Mouse (Mus musculus) CD8-positive naive resting alpha-beta T cell, adult 2 months (primary cell): Measurements from ENCODE around the gene Csad.

Experiments used
- DNase-seq, 2 experiments: peaks; one replicate each; pipeline ENCODE4 v3.0.0; 2022; ENCODE audit warnings: low read depth in 2 of 2, low spot score in 2 of 2

Csad gene

DNA sequence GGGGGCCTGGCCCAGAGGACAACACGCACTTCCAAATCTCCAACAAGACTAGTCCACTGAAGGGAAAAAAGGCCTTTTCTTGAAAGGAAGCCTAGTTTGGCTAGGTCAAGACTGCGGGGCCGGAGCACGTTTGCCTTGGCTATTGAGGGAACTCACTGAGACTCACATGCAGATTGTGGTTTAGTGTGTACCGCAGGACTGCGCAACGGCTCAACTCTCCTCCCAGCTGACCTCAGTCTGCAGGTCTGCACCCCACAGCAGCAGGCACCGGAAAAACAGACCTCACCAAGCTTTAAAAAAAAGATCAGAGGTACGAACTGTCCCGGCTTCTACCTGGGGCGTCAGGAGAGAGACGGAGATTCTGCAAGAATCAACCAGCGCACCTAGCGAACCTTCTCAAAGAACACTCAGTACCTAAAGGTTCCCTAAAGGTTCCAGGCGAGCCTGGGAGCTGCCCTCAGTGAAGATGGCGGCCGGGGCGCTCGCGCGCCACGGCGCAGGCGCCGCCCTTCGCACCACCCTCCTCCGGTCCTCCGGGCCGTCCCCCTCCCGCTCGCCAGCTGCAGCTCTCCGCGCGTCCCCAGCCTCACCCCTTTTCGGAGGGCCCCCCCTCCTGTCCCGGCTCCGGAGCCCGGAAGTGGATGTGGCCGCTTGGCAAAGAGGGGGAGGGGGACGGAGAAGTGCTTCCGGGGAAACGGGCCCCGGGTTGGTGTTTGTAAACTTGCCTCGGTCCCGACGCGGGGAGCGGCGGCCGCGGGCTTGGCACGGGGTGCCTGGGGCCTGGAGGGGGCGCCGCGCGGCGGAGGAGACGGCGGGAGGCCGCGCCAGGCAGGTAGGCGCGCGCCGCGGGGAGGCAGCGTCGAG is 1.3 kb downstream of the Csad start, which contains the start of gene Zfp740:
Gene Zfp740, plus strand, starts transcription at position 279 of the 864 bp plus-strand sequence.
- DNase-seq: peak; percentile 82 to 85

DNA sequence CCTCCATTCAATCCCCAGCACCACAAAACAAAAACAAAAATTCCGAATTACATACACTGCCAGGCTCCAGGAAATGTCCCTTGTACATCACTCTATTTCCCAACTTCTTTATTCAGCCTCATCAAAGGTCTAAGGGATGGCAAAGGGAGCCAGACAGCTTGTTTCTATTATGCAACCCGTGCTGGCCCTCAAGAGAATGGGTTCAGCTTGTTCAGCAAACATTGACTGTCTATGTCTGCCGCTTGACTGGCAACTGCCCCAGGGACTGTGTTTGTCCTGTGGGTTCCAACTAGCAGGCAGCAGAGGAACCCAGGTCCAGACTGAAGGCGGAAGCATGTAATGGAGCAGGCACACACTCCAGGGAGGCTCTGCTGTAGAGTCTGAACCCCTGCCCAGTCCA is 5.7 kb downstream of the Csad start:
- DNase-seq: no peak

DNA sequence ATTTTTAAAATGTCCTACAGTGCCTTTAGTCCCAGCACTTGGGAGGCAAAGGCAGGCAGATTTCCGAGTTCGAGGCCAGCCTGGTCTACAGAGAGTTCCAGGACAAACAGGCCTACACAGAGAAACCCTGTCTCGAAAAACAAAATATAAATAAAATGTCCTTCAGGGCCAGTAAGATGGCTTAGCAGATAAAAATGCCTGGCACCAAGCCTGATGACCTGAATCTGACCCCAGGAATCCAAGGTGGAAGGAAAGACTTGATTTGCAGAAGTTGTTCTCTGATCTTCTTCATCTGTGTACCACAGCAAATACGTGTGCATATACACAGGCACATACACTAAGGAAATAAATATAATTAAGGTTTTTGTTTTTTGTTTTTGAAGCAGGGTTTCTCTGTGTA is 9.2 kb downstream of the Csad start:
- no peak for DNase-seq

DNA sequence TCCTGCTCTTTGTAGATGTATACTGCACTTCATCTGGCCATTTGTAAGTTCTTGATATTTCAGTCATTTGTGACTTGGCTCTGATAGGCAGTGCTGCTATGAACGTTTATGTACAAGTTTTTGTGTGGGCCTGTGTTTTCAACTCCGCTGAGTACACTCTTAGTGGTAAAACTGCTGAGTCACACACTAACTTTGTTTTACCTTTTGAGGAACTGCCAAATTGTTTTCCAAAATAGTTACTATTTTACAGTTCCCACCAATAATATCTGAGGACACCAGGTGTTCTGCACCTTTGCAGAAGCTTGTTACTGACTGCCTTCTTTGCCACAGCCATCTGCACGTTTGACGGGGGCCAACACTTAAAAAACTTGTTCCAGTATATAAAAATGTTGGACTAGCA is 10.1 kb downstream of the Csad start:
- DNase-seq: no peak

DNA sequence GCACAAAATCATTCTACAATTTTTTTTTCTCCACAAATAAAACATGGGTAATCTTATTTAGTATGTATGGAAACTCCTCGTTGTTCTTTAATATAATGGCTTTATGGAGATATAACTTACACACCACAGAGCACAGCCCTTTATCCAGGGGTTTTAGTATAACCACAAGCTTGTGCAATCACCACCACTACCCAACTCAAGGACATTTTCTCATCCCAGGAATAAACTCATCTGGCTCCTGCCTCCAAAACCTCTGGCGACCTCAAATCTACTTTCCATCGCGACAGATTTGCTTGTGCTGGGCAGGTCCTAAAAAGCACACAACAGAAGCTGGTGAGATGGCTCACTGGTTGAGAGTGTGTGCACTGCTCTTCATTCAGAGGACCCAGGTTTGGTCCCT is 10.9 kb downstream of the Csad start:
- DNase-seq: no peak

DNA sequence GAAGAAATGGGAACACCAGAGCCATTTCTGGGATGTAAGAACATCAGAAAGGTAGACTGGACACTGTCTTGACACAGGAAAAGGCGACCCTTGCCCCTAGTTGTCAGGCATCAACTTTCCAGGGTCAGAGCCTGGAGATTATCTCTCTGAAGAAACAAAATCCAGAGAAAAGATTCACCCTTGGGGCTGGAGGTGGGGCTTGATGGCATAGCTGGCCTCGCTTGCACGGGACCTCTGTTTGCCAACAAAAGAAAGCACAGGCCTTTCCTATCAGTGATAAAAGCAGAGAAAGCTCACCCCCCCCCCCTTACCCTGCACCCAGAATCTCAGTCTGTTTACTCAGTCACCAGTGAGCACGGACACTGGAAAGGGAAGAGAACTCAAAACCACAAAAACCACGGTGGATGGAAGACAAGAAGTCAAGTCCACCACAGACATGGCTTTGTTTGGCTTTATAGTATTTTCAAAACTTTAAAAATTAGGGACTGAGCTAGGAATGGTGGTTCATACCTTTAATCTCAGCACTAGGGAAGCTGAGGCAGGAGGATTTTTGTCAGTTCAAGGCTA is 11.6 kb downstream of the Csad start:
- DNase-seq: no peak

DNA sequence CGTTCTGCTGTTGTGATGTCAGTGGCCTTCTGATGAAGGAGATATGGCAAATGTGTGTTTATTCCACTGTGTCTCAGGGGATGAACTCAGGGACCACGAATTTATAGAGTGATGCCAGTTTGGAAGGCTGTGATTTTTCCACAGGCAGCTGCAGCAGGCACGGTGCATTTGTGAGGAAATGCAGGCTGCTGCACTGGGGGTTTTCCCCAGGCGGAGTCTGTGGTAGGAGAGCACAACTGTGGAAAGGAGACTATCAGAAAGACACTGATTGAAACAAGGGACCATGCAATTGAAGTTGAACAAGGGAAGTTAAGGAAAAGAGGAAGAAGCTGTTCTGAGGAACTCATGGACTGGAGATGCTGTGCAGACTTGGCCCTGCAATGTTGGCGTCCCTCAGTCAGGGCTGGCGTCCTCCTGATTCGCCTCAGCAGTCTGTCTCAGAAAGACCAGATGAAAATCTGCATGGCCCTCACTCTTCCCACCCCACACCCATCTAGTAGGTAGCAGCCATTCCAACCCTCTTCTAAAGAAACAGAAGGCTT is 12.2 kb downstream of the Csad start:
- DNase-seq: no peak

DNA sequence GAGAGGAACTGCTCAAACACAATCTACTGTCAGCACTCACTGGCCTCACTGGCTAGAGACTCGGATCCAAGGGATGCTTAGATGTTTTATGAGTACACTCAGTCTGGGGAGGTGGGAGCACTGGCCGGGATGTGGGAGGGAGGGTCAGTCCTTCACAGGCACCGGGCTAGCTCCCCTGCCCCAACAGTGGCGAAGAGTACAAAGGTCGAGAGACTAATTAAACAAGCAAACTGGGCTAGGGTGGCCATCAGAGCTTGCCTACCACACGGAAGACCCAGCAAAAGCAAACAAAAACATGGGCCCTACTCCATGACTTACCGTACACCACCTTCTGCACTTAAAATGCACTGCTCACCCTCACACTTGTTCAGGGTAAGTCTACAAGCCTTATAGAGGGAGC is 12.8 kb downstream of the Csad start:
- DNase-seq: no peak

DNA sequence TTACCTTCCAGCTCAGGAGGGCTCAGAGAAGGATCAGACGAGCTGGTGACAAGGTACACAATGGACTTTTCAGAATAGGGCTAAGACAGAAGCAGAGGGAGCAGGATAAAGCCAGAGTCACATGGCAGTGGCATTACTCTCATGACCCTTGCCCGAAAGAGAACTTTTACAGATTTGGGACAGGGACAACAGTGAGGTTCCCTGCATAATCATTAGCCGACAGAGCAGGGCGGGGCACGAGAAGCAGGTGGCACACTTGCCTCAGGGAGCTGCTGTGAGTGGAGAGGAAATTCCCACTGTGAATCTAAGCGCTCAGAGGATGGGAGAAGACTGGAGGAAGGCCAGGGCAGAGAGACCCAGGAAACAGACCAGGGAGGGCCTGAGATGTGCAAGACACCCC is 15.6 kb downstream of the Csad start:
- no peak for DNase-seq

DNA sequence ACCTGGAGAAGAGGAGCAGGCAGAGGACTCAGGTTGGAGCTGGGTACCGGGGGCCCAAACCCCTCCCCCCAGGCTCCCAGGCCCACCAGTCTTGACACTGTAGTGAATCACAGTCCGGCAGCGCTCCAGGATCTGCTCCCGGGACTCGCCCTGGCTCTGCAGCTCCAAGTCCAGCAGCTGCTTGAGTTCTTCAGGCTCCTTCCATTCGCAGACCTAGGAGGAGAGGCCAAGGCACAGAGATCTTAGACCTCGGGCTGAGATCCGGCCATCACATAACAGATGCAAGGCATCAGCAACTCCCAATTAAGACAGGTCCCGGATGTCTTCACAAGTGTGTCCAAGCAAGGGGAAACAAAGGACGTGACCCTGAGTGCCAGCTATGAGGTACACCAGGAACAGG is 16.4 kb downstream of the Csad start:
- DNase-seq: no peak

DNA sequence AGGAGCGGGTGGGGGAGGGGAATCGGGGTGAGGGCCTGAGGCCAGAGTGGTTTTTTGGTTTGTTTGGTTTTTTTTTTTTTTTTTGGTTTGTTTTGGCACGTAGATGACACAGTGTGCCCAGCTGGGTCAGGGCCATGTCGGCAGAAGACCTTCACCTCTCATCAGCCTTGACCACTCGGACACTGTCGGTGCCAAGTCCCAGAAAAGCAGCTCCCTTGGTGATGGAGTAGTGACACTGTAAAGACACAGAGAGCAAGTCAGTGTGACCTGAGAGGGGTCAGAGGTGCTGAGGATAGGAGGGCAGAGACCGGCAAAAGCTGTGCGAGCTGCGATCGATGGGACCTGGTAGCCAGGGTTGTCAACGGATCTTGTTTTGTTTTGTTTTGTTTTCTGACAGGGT is 18.3 kb downstream of the Csad start:
- DNase-seq: no peak

DNA sequence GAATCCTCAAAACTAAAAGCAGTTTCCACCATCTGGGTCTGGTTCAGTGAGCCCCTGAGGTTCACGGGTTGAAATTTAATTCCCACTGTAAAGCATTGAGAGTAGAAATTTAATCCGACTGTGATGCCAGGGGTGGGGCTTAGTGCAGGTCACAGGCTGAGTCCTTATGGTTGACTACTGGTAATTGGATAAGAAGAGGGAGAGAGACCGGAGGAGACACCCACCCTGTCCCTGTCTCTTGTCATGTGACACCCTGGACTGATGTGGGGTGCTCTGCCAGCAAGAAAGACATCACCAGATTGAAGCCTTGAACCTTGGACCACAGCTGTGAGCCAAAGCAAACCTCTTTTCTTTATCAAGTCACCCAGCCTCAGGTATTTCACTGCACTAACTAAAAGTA is 21.4 kb downstream of the Csad start:
- DNase-seq: no peak

DNA sequence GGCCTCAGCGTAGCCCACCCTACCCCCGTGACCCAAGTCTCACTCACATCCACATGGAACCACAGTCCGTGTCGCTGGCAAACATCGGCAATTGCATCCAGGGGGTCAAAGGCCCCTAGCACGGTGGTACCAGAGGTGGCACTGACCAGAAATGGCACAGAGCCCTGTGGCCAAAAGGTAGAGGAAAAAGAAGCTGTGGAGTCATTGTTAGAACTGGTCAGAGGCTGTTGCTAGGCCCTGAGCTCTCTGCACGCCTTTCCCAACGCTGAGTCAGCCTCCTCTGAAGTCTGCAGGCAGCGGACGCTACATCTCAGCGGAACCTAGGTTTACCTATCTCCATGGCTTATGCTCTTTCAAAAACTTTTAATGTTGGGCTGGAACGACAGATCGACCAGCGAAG is 24.6 kb downstream of the Csad start:
- no peak for DNase-seq

DNA sequence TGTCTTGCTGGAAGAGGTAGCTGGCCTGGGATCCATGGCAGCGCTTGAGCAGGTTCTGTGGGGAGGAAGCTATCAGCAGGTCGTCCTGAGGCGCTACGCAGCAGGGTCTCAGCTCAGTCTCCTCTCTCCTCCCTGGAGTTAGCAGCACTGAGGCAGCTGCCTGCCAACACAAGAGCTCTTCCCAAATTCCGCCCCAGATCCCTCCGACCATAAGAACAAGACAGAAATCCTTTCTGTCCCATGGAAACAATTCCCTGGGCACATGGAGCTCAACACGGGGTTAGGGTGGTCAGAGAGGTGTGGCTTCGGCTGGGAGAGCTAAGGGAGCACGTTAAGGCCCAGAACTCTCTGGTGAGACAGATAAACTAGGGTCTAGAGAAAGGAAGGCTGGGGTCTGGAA is 25.4 kb downstream of the Csad start:
- DNase-seq: no peak

DNA sequence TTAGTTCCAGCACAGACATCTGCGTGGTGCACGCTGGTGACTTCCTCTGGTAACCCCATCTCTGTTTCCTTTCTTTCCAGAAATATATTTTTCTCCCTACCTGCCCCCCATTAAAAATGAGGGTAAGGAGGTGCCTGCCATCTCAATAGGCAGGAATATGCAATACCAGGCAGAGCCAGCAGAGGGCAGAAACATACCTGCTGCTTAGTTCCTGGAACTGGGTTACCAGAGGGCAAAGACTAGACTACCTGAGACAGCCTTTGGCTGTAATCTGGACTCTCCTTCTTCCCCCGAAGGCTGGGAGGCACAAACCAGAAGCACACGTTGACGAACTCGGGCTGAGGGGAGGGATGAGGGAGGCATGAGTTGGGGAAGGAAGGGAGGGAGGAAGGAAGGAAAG is 26.2 kb downstream of the Csad start:
- peak; percentile 82 to 88 for DNase-seq

DNA sequence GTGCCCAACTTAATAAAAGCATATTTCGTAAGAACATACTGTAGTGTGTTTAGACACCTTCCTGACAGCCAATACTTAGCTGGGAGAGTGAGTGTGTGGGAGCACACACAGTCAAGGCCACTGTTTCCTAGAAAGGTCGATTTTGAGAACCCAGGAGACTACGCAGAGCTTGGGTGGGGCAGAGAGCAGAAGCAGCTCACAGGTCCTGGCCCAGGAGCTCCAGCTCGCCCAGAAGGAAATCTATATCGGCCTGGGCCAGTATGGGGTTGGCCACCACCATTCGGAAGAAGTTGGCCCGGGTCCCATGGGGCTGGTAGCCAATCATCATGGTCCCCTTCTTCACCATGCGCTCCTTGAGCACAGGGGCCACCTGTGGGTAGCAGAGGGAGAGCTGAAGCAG is 27.1 kb downstream of the Csad start:
- no peak for DNase-seq

DNA sequence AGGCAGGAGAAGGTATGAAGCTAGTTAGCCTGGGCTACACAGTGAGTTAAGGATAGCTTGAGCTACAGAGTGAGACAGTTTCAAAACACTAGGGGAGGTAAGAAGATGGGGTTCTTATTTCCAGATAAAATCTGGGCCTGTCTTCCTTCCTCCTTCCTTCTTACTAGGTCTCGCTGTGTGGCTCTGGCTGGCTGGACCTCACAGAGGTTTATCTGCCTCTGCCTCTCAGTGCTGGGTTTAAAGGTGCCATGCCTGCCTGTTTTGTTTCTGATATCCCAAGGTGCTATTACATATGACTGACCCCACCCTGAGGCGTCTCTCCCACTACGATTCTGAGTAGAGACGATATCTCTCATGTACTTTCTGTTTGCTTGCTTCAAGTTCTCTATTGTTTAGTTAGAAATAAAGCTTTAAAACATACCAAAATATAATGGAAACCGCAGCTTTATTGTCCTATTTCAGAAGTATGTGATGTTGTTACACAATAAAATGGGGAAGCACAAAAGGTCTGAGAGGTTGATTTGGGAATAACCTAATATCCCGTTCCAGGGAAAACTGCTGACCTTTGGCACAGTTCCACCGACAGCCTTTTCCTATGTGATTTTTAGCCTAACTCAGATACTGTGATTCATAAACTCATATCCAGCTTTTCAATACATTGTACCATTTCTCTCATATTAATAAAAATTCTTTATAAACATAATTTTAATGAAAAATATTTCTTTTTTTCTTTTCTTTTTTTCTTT is 27.8 kb downstream of the Csad start:
- no peak for DNase-seq

DNA sequence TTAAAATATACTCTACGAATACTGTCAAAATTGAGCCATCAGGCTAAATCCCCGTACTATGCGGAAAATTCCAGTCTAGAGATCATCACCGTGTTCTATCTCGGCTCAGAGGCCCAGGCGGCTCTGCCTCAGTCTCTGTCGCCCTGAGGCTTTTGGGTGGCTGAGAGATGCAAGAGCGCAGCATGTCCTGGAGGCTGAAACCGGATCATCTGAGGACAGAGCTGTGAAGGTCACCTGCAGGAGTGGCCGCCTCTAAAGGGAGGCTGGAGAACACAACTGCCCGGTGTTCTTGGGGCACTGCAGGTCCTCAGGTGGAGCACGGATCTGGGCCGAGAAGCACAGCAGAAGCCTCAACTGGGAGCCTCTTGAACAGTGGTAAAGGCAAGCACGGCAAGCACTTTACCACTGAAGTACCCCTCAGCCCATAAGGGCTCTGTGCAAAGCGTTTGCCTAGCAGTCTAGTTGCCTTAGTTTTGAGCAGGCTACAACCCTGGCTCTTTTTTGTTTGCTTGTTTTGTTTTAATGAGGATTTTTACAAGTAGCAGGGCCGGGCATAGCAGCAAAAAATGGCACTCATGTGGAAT is 28.7 kb downstream of the Csad start:
- no peak for DNase-seq

DNA sequence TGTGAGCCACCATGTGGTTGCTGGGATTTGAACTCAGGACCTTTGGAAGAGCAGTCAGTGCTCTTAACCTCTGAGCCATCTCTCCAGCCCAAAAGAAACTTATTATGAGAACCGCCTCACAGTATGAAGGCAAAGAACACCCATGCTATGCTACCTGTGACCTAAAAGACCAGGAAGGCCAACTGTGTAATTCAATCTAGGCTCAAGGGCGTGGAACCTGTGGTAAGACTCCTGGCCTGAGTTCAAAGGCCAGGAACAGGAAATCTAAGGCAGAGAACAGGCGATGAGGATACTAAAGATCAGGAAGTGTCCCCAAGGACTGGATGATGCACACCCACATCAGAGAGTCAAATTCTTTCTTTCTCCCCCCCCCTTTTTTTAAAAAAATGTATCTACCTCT is 30.9 kb downstream of the Csad start:
- no peak for DNase-seq

DNA sequence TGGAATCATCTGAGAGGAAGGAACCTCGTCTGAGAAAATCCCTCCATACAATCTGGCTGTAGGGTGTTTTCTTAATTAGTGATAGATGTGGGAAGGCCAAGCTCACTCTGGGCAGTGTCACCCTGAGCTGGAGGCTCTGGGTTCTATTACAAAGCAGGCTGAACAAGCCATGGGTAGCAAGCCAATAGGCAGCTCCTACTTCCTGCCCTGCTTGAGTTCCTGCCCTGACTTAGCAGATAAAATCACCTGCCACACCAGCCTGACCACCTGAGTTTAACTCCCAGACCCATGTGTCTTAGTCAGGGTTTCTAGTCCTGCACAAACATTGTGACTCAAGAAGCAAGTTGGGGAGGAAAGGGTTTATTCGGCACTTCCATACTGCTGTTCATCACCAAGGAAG is 35.5 kb downstream of the Csad start:
- no peak for DNase-seq

DNA sequence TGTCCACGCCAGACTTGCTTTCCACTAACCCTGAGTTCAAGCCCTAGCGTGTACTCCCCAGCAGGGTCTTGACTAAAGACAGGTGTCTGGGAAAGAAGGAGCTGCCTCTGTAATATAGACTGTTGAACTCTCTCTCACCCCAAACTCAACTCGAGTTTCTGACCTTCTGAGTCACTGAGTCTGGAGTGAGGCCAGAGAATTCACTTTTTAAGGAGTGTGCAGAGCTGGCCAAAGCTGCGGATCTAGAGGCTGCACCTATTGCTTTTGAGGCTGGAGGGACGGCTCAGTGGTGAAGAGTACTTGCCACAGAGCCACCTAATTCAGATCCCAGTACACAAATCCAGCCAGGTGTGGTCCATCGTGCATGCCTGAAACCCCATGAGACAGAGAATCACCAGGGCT is 36.9 kb downstream of the Csad start:
- no peak for DNase-seq
